Mouse (Mus musculus) common myeloid progenitor, adult 5-6 weeks (primary cell): ENCODE data around the gene Shank2. TPM values are rescaled to one million over a fixed set of nuclear protein-coding genes. Genes with fewer than 3 reads are reported as not detected.

ENCODE experiments used
- ATAC-seq: replicated peaks from 2 replicates; pipeline ENCODE4 v1.8.0; 2016; ENCODE audit warnings: low read depth, mild to moderate bottlenecking, moderate TSS enrichment, inconsistent platforms; ENCODE audit not compliant: poor library complexity, severe bottlenecking
- total RNA-seq: library from RNA; stranded (forward); fragments of 200-1000, 187-1606 nt; gene quantifications from 2 replicates; pipeline ENCODE4 v1.2.3, GENCODE M21; 2017

The Shank2 gene
- total RNA-seq, 1 experiment from 2014 or later: not detected

- no peak for ATAC-seq
Observed at GRCm38 (mm10) chr7:144026024-144026752, 24.5 kb downstream of the Shank2 start.

- ATAC-seq: no peak
Observed at GRCm38 (mm10) chr7:144029246-144029645, 27.5 kb downstream of the Shank2 start.

GRCm38 (mm10) chr7:144030796-144031195 is 29.1 kb downstream of the Shank2 start:
- no peak for ATAC-seq

GRCm38 (mm10) chr7:144031611-144032010 is 29.9 kb downstream of the Shank2 start:
- no peak for ATAC-seq

- ATAC-seq: no peak
Observed at GRCm38 (mm10) chr7:144037541-144037940, 35.8 kb downstream of the Shank2 start.

GRCm38 (mm10) chr7:144037966-144038669 is 36.4 kb downstream of the Shank2 start:
- no peak for ATAC-seq

- no peak for ATAC-seq
Observed at GRCm38 (mm10) chr7:144038741-144039140, 37.0 kb downstream of the Shank2 start.

GRCm38 (mm10) chr7:144040328-144040727 is 38.6 kb downstream of the Shank2 start:
- ATAC-seq: no peak

GRCm38 (mm10) chr7:144052076-144052475 is 50.3 kb downstream of the Shank2 start:
- ATAC-seq: no peak

- no peak for ATAC-seq
Observed at GRCm38 (mm10) chr7:144055188-144055587, 53.5 kb downstream of the Shank2 start.

GRCm38 (mm10) chr7:144055702-144056531 is 54.2 kb downstream of the Shank2 start:
- peak; percentile 73 for ATAC-seq

GRCm38 (mm10) chr7:144070162-144070949 is 68.6 kb downstream of the Shank2 start:
- ATAC-seq: no peak

GRCm38 (mm10) chr7:144072219-144072618 is 70.5 kb downstream of the Shank2 start:
- no peak for ATAC-seq

GRCm38 (mm10) chr7:144072856-144073255 is 71.1 kb downstream of the Shank2 start:
- no peak for ATAC-seq

- peak; percentile 98 for ATAC-seq
Observed at GRCm38 (mm10) chr7:144074718-144075117, 73.0 kb downstream of the Shank2 start.

- no peak for ATAC-seq
Observed at GRCm38 (mm10) chr7:144078661-144079060, 76.9 kb downstream of the Shank2 start.

- no peak for ATAC-seq
Observed at GRCm38 (mm10) chr7:144079861-144080260, 78.1 kb downstream of the Shank2 start.

GRCm38 (mm10) chr7:144081448-144081847 is 79.7 kb downstream of the Shank2 start:
- ATAC-seq: peak; percentile 42; the same call in 1 of the 2 replicates

GRCm38 (mm10) chr7:144081963-144082362 is 80.2 kb downstream of the Shank2 start:
- ATAC-seq: no peak

GRCm38 (mm10) chr7:144087277-144087676 is 85.5 kb downstream of the Shank2 start:
- ATAC-seq: no peak
